Mouse (Mus musculus): ENCODE data around the gene Pnp. TPM values are rescaled to one million over a fixed set of nuclear protein-coding genes. Genes with fewer than 3 reads are reported as not detected.
A peak's percentile ranks its signal among the peaks of the same experiment; 100 is the strongest.
"Not testable (repeated sequence)": the region's sequence is repeated elsewhere in the genome, so short reads cannot be mapped to it uniquely, and the experiment has no call there.

Pnp gene
- polyA plus RNA-seq, 1 experiment from 2014 or later, result 83.3 TPM

GRCm38 (mm10) chr14:50930377-50930753 lies 517 bp upstream of the Pnp start:
- under 1% methylated on average over 38 of the region's 38 CpGs for WGBS (ENCODE audit: insufficient replicate concordance)
- peaks cover 38% of the 10 kb centered on the region for H3K36me3 ChIP-seq (replicated peaks)
- no peaks in the 10 kb centered on the region for H3K9me3 ChIP-seq (replicated peaks)
- peak overlapping the region; percentile 93 for H3K9ac ChIP-seq
- peaks cover 49% of the 10 kb centered on the region for H3K4me1 ChIP-seq (replicated peaks)
- H3K4me3 ChIP-seq (replicated peaks), result peak overlapping the region; percentile 89
- peak overlapping the region; percentile 97 for H3K27ac ChIP-seq (replicated peaks)
- peak; percentile 66 for ATAC-seq (ENCODE audit: insufficient read depth)
- H3K27me3 ChIP-seq, result no peaks in the 10 kb centered on the region
- H3K4me2 ChIP-seq, result peak overlapping the region; percentile 85

- 11% methylated on average over 12 of the region's 12 CpGs for WGBS (ENCODE audit: insufficient replicate concordance)
- no peak for ATAC-seq (ENCODE audit: insufficient read depth)
- H3K9me3 ChIP-seq (replicated peaks), result no peaks in the 10 kb centered on the region
- H3K9ac ChIP-seq, result peak overlapping the region; percentile 72
- no peaks in the 10 kb centered on the region for H3K27me3 ChIP-seq
- peak overlapping the region; percentile 95 for H3K27ac ChIP-seq (replicated peaks)
- peak overlapping the region; percentile 85 for H3K4me2 ChIP-seq
- peak overlapping the region; percentile 89 for H3K4me3 ChIP-seq (replicated peaks)
- H3K36me3 ChIP-seq (replicated peaks), result peaks cover 32% of the 10 kb centered on the region
- H3K4me1 ChIP-seq (replicated peaks), result peaks cover 37% of the 10 kb centered on the region
Measured at GRCm38 (mm10) chr14:50931493-50932020, 675 bp downstream of the Pnp start.

GRCm38 (mm10) chr14:50936649-50937048 lies 5.8 kb downstream of the Pnp start:
- no peak for ATAC-seq (ENCODE audit: insufficient read depth)
- Histone ChIP-seq H3K4me2 (no peak overlapping the region), H3K4me3 (replicated peaks) (no peak overlapping the region), H3K36me3 (replicated peaks) (no peaks in the 10 kb centered on the region), H3K27ac (replicated peaks) (no peak overlapping the region), H3K9ac (no peak overlapping the region), H3K4me1 (replicated peaks) (peaks cover 9% of the 10 kb centered on the region), H3K27me3 (0 out of 2 replicates have a peak, but pooled peaks cover 3% of the 10 kb centered on the region), H3K9me3 (replicated peaks) (no peaks in the 10 kb centered on the region)
- WGBS (ENCODE audit: insufficient replicate concordance), result 45% methylated on average over 1 of the region's 1 CpGs

- Histone ChIP-seq H3K27ac (replicated peaks) (no peak overlapping the region), H3K4me3 (replicated peaks) (no peak overlapping the region)
- ATAC-seq (ENCODE audit: insufficient read depth), result no peak
Measured at GRCm38 (mm10) chr14:50938119-50938908, 7.4 kb downstream of the Pnp start.

GRCm38 (mm10) chr14:50938940-50939339 lies 8.1 kb downstream of the Pnp start:
- Histone ChIP-seq H3K9ac (no peak overlapping the region), H3K36me3 (replicated peaks) (no peaks in the 10 kb centered on the region), H3K9me3 (replicated peaks) (no peaks in the 10 kb centered on the region), H3K4me3 (replicated peaks) (no peak overlapping the region), H3K4me1 (replicated peaks) (peaks cover 4% of the 10 kb centered on the region), H3K4me2 (no peak overlapping the region), H3K27me3 (0 out of 2 replicates have a peak, but pooled peaks cover 3% of the 10 kb centered on the region), H3K27ac (replicated peaks) (no peak overlapping the region)
- 10% methylated on average over 2 of the region's 2 CpGs for WGBS (ENCODE audit: insufficient replicate concordance)
- ATAC-seq (ENCODE audit: insufficient read depth), result no peak

More at GRCm38 (mm10) chr14:50938119-50938908, 7.4 kb downstream of the Pnp start:
- no peaks in the 10 kb centered on the region for H3K36me3 ChIP-seq (replicated peaks)
- no peaks in the 10 kb centered on the region for H3K4me1 ChIP-seq (replicated peaks)
- peak overlapping the region; percentile 10; the same call in 1 of the 2 replicates for H3K4me2 ChIP-seq
- H3K9ac ChIP-seq, result no peak overlapping the region
- H3K27me3 ChIP-seq, result 0 out of 2 replicates have a peak, but pooled peaks cover 3% of the 10 kb centered on the region
- H3K9me3 ChIP-seq (replicated peaks), result no peaks in the 10 kb centered on the region
- WGBS (ENCODE audit: insufficient replicate concordance), result 86% methylated on average over 3 of the region's 3 CpGs

GRCm38 (mm10) chr14:50943932-50944667 lies 13.2 kb downstream of the Pnp start, which contains the start of gene Gm49342:
TSS of gene Gm49342 (plus strand) at chr14:50944517.
- Histone ChIP-seq H3K4me2 (peak within 1 kb of the TSS; percentile 84), H3K9ac (peak within 1 kb of the TSS; percentile 68), H3K4me1 (replicated peaks) (peaks cover 21% of the 10 kb centered on the region), H3K36me3 (replicated peaks) (peaks cover 18% of the 10 kb centered on the region), H3K27ac (replicated peaks) (peak within 1 kb of the TSS; percentile 93), H3K27me3 (0 out of 2 replicates have a peak, but pooled peaks cover 3% of the 10 kb centered on the region), H3K4me3 (replicated peaks) (peak within 1 kb of the TSS; percentile 70), H3K9me3 (replicated peaks) (no peaks in the 10 kb centered on the region)
- WGBS (ENCODE audit: insufficient replicate concordance), result 5% methylated on average over 31 of the region's 31 CpGs
- peak; percentile 98 for ATAC-seq (ENCODE audit: insufficient read depth)

GRCm38 (mm10) chr14:50944668-50945033 lies 13.8 kb downstream of the Pnp start:
- ATAC-seq (ENCODE audit: insufficient read depth), result peak; percentile 89
- not testable (repeated sequence) for H3K9me3 ChIP-seq (replicated peaks); H3K27me3 ChIP-seq
- H3K27ac ChIP-seq (replicated peaks), result peak overlapping the region; percentile 93
- H3K9ac ChIP-seq, result peak overlapping the region; percentile 68
- peaks cover 21% of the 10 kb centered on the region for H3K4me1 ChIP-seq (replicated peaks)
- H3K36me3 ChIP-seq (replicated peaks), result peaks cover 24% of the 10 kb centered on the region
- peak overlapping the region; percentile 84 for H3K4me2 ChIP-seq
- WGBS (ENCODE audit: insufficient replicate concordance), result 0% methylated on average over 15 of the region's 15 CpGs
- H3K4me3 ChIP-seq (replicated peaks), result peak overlapping the region; percentile 70

- peak overlapping the region; percentile 84 for H3K4me2 ChIP-seq
- H3K27me3 ChIP-seq; ATAC-seq (ENCODE audit: insufficient read depth); H3K9me3 ChIP-seq (replicated peaks): not testable (repeated sequence)
- H3K36me3 ChIP-seq (replicated peaks), result peaks cover 25% of the 10 kb centered on the region
- peak overlapping the region; percentile 93 for H3K27ac ChIP-seq (replicated peaks)
- peaks cover 21% of the 10 kb centered on the region for H3K4me1 ChIP-seq (replicated peaks)
- 6% methylated on average over 6 of the region's 6 CpGs for WGBS (ENCODE audit: insufficient replicate concordance)
- H3K4me3 ChIP-seq (replicated peaks), result peak overlapping the region; percentile 70
- peak overlapping the region; percentile 68 for H3K9ac ChIP-seq
Measured at GRCm38 (mm10) chr14:50945081-50945480, 14.2 kb downstream of the Pnp start.

- H3K27me3 ChIP-seq; H3K9me3 ChIP-seq (replicated peaks); ATAC-seq (ENCODE audit: insufficient read depth): not testable (repeated sequence)
- Histone ChIP-seq H3K36me3 (replicated peaks) (peaks cover 29% of the 10 kb centered on the region), H3K4me2 (peak overlapping the region; percentile 84), H3K4me1 (replicated peaks) (peaks cover 21% of the 10 kb centered on the region), H3K9ac (peak overlapping the region; percentile 68), H3K4me3 (replicated peaks) (peak overlapping the region; percentile 70), H3K27ac (replicated peaks) (peak overlapping the region; percentile 93)
- 6% methylated on average over 3 of the region's 3 CpGs for WGBS (ENCODE audit: insufficient replicate concordance)
Measured at GRCm38 (mm10) chr14:50945526-50945925, 14.6 kb downstream of the Pnp start.

- Histone ChIP-seq H3K4me3 (replicated peaks) (no peak overlapping the region; the same call in 1 of the 2 replicates), H3K4me1 (replicated peaks) (peaks cover 34% of the 10 kb centered on the region), H3K9ac (no peak overlapping the region), H3K27me3 (no peaks in the 10 kb centered on the region), H3K36me3 (replicated peaks) (peaks cover 29% of the 10 kb centered on the region), H3K4me2 (peak overlapping the region; percentile 71), H3K9me3 (replicated peaks) (no peaks in the 10 kb centered on the region), H3K27ac (replicated peaks) (peak overlapping the region; percentile 90)
- ATAC-seq (ENCODE audit: insufficient read depth), result no peak
- 63% methylated on average over 10 of the region's 10 CpGs for WGBS (ENCODE audit: insufficient replicate concordance)
Measured at GRCm38 (mm10) chr14:50955487-50955886, 24.6 kb downstream of the Pnp start.
